Mouse (Mus musculus) layer of hippocampus, postnatal 36 days (tissue): ENCODE measurements around the gene Kcnq2. TPM values are rescaled to one million over a fixed set of nuclear protein-coding genes. Genes with fewer than 3 reads are reported as not detected.

Experiments
- DNase-seq, 2 experiments: peaks; one replicate each; pipeline ENCODE4 v3.0.0; 2022
- total RNA-seq, 2 experiments: library from RNA; stranded (reverse); gene quantifications; 2 replicates each; pipeline ENCODE4 v1.2.3; 2021

Kcnq2 gene
- total RNA-seq, 2 experiments from 2014 or later, result 336 to 348 TPM

DNA sequence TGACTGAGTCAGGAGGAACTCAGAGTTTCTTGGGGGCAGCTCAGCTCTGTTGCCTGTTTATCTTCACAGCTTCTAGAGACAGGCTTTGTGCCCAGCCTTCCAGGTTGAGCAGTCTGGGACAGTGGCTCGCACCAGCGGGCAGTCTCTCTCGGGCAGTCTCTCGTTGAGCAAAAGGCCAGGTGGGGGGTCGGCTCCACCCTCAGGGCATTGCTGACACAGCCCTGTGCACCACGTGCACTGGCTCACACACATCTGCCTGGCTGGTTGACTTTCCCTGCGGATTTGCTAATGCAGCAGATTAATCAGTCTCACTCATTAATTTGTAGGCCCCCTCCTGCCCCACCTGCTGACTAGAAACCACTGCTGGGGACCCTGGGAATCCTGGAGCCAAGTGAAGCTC lies 93.2 kb downstream of the Kcnq2 start:
- no peak for DNase-seq

DNA sequence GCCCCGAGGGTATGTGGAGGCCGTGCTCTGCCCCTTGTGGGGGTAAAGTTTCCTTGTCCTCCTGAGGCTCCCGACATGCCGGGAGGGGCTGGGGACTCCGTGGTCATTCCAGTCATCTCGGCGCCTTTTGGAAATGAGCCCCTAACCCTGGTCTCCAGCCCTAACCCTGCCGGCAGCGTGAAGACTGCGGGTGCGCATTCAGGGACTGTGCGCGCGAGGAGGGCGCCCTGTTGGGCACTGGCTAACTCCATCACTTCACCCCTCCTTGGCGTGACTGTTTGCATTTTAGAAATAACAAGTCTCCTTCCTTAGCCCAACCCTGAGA lies 95.8 kb downstream of the Kcnq2 start:
- no peak for DNase-seq

DNA sequence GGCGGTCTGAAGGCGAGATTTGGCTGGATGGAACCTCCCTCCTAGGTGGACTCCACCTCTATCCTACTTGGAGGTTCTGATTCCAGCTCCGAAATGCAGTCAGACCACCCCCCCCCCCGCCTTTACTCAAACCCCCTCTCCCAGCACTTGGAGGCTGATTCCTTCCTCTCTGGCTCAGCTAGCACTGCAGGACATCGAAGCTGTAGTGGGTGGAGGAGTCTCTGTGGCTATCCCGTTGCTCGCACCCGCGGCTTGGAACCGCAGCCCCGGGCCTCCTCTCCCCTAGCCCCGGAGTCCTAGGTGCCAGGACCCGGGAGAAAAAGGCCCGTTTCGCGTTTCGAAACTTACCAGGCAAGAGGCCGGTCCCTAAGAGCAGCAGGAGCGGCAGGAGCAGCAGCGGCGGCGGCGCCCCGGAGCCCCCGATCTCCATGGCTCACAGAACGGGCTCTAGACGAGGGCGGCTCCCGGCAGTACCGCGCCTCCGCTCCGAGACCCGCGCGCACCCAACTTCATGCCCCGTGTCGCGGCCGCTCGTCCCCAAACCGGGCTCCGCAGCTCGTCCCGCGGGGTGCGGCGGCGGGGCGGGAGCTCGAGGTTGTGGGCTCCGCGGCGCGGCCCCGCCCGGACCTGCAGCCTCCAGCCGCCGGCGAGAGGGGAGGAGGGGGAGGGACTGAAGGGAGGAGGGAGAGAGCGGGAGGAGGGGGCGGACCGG lies 96.3 kb downstream of the Kcnq2 start:
- DNase-seq, result no peak

DNA sequence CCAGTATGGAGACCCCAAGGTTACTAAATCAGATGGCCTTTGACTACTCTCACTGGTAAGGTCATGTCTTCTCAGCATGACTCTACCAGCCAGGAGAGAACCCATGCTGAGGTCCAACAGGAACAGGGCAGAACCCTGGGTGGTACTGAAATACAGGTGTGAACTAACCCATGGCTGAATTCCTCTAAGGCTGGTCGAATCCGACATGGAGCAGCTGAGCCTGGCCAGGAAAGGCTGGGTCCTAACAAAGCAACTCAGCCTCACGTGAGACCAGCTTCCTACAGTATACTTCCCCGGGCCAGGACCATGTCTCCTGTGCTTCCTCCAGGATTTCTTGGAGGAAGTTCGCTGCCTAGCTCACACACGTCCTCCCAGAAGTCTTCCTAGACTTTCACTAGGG lies 98.5 kb downstream of the Kcnq2 start:
- no peak for DNase-seq

DNA sequence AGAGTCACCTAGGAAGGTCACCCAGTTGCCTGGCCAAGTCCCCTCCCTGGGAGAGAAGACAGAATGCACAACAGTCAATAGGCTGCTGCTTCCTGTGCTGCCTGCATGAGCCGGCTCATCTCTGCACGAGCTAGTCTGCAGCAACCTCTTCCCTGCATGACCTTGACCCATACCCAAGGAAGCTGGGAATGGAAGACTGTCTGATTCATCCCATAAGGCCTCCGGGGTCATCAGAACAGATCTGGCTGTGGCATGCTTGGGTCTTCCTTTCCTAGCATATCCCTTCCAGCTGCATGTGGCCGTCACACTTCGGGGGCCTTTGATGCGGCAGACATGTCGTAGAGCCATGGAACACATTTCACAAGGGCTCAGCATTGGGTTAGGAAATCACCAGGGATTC lies 99.9 kb downstream of the Kcnq2 start:
- no peak for DNase-seq

DNA sequence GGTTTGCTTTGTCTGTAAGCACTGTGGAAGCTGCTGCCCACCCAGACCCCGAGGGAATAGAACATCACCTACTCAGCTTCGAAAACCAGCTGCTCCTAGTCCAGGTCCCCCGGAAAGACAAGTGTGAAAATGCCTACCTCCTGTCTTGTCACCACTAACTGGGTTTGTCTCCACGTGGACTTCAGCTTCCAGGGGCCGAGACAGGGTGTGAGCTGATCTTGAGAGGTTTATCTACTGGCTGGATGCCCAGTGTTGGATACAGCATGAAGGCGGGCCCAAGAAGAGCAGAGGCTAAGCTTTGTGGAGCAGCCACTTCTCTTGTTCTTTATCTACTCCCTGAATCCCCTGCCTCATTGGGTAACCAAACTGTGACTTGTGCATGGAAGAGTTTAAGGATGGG lies 101.8 kb downstream of the Kcnq2 start:
- no peak for DNase-seq

DNA sequence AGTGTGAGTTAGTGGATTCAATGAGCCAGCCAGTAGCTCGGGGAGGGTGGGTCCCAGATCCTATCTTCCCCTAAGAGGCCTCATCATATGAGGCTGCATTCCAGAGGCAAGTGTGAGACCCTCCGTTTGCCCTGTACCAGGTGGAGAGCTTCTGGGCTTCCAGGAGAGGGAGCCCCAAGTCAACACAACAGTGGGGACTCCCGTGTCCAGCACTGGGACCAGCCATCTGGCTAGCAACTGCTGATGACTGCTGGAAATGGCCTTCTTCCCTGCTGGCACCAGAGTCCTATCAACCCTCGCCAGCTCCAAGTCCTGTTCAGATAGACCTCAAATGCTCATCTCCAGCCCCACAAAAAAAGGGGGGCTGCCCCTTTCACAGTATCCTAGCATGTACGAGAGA lies 102.7 kb downstream of the Kcnq2 start:
- peak; percentile 44 to 50 for DNase-seq

DNA sequence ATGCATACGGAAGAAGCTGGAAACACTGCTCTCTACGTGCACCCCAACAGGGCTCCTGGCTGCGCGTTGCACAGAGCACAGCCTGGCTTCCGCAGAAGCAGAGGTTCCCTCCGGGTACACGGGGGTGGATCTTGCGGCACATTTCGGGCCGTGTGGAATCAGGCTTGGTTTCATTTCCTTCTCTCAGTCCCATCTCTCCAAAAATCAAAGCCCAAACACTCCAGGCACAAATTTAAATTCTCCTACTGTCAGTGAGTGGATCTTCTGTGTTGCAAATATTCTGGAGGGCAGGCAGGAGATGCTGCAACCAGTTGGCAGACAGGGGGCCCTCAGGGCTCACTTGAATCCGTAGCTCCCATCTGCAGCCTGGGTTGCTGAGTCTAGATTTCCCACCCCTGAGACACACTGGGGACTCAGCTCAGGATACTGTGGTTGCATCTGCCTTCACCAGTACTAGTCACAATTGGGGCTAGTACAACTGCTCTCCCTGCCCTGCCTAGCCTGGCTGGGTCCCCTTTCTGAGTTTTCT lies 103.6 kb downstream of the Kcnq2 start:
- DNase-seq, result peak in 1 of 2 experiments; percentile 45

Other genes with a start within 250 kb of the Kcnq2 start
- 10 to 100 TPM; 52.3 to 52.4 TPM for gene Ythdf1, start 214.4 kb downstream of the Kcnq2 start, total RNA-seq
- under 1 TPM in 1 of 2 experiments, not detected in 1; 0.33 TPM for gene Birc7, start 206.3 kb downstream of the Kcnq2 start, total RNA-seq
- 10 to 100 TPM; 54.5 to 57.2 TPM for gene Nkain4, start 180.6 kb downstream of the Kcnq2 start, total RNA-seq
- gene Arfgap1, start 168.1 kb downstream of the Kcnq2 start, total RNA-seq, result 100 to 1,000 TPM; 121 to 130 TPM
- 1 to 10 TPM; 2.5 to 3.2 TPM for gene Col20a1, start 148.8 kb downstream of the Kcnq2 start, total RNA-seq
- gene Chrna4, start 91.8 kb downstream of the Kcnq2 start, total RNA-seq, result 10 to 100 TPM; 14.1 to 14.4 TPM
- gene Eef1a2, start 21.7 kb upstream of the Kcnq2 start, total RNA-seq, result 1,000 to 10,000 TPM; 1,091 to 1,130 TPM
- gene Ppdpf, start 51.9 kb upstream of the Kcnq2 start, total RNA-seq, result 100 to 1,000 TPM in 1 of 2 experiments, 10 to 100 TPM in 1; 92.0 to 106 TPM
- under 1 TPM in 1 of 2 experiments, not detected in 1; 0.10 TPM for gene Ptk6, start 67.5 kb upstream of the Kcnq2 start, total RNA-seq
- gene Srms, start 77.9 kb upstream of the Kcnq2 start, total RNA-seq, result under 1 TPM; 0.35 to 0.66 TPM
- not detected for gene Fndc11, start 84.7 kb upstream of the Kcnq2 start, total RNA-seq
- 1 to 10 TPM; 2.2 to 2.9 TPM for gene Helz2, start 106.7 kb upstream of the Kcnq2 start, total RNA-seq
- 10 to 100 TPM; 17.1 to 17.4 TPM for gene Gmeb2, start 152.7 kb upstream of the Kcnq2 start, total RNA-seq
- gene Stmn3, start 179.2 kb upstream of the Kcnq2 start, total RNA-seq, result 100 to 1,000 TPM; 562 to 666 TPM
- gene Rtel1, start 184.4 kb upstream of the Kcnq2 start, total RNA-seq, result 10 to 100 TPM; 34.1 to 35.2 TPM
- gene Zgpat, start 229.6 kb upstream of the Kcnq2 start, total RNA-seq, result 10 to 100 TPM; 77.5 to 83.5 TPM
- gene Arfrp1, start 230.1 kb upstream of the Kcnq2 start, total RNA-seq, result 10 to 100 TPM; 48.4 to 53.8 TPM
- gene Lime1, start 244.8 kb upstream of the Kcnq2 start, total RNA-seq, result 10 to 100 TPM; 38.5 to 52.5 TPM